Mouse (Mus musculus) heart, postnatal 36 days (tissue): Measurements from ENCODE around the gene Uhrf1bp1. TPM values are rescaled to one million over a fixed set of nuclear protein-coding genes. Genes with fewer than 3 reads are reported as not detected.

Experiments used
- DNase-seq, 2 experiments: peaks; one replicate each; pipeline ENCODE4 v3.0.0; 2021 to 2022
- intact Hi-C: fragments of 180-260 bp; cut with DNase I; formaldehyde crosslinking; loops from one replicate; pipeline ENCODE4 v1.15.1; 2025
- total RNA-seq, 2 experiments: library from RNA; stranded (reverse); gene quantifications; 2 replicates each; pipeline ENCODE4 v1.2.3; 2021

Gene Uhrf1bp1
- 10 to 100 TPM; 17.1 to 17.9 TPM for total RNA-seq

- intact Hi-C loops: no loop called here
- DNase-seq: peak; percentile 76 to 80
Observed at GRCm38 (mm10) chr17:27856265-27856797, at the start of gene Uhrf1bp1. Uhrf1bp1 (plus strand) TSS chr17:27856441.

DNA sequence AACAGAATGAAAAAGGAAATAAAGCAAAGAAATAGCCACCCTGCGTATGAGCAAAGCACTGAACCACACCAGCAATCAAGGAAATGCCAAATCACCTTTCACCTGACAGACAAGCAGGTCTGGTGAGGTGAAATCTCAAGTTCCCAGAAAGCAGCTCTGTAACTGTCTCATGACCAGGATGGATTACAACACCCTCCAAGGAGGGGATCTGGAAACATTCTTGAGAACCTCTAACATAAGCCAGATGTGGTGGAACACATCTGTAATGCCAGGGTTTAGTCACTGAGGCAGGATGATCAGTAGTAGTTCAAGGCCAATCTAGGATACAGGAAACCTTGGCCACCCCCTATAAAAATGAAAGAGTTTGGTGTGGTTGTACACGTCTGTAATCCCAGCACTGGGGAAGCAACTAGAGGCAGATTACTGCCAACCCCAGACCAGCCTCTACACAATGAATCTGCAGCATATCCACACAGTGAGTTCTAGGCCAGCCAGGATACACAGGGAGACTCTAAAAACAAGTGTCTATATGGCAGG lies 48.6 kb upstream of the Uhrf1bp1 start:
- intact Hi-C loops: no loop called here
- no peak for DNase-seq

DNA sequence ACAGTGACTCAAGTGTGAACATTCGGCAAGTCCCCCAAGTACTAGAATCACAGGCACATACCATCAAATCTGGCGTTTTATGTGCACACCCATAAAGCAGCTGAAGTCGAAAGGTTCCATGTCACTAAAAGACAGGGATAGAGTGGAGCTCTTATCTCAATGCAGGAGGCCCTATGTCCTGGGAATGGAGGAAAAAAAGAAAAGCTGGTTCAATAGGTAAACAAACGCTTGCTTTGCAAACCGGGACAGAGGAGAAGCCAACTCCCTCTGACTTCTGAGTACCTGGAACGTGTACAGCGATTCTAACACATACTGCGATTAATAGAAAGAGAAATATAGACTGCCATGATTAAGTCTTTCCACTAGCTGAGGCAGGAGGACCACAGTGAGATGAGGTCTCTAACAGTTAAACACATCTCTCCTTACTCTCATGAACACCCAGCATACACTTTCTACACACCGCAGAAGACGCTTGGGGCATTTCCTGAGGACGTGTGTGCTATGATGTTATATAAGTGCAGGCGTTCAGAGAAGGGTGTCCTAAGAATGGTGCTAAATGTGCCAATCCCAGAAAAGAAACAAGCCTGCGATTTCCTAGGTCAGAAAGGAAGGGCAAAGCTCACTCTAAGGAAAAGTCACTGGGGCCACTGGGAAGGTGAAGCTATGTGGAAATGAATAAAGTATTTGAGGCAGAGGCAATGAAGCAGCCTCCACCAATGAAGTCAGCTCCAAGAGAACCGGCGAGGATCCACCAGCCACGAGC lies 45.5 kb upstream of the Uhrf1bp1 start:
- DNase-seq: no peak
- intact Hi-C loops: no loop called here

DNA sequence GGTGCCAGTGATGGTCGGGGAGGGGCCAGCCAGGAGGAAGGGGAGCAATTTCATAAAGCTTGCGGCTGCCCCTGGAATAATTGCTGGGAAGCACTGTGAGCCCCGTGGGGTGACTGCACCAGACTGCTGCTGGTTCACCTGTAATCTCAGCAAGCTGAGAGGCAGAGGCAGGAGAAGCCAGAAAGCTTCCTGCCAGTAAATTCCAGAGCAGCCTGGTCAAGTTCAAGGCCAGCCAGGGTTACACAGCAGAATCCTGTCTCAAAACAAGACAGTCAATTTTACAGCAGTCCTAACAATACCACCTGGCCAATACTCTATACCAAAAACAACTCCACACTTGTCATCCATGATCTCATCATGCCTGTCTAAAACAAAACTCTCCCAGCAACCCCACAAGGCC lies 44.3 kb upstream of the Uhrf1bp1 start:
- intact Hi-C loops: no loop called here
- DNase-seq: no peak

GRCm38 (mm10) chr17:27814606-27815005 lies 41.6 kb upstream of the Uhrf1bp1 start:
- intact Hi-C loops: no loop called here
- DNase-seq: no peak

- intact Hi-C loops: no loop called here
- DNase-seq: no peak
Observed at GRCm38 (mm10) chr17:27819011-27819410, 37.2 kb upstream of the Uhrf1bp1 start.

DNA sequence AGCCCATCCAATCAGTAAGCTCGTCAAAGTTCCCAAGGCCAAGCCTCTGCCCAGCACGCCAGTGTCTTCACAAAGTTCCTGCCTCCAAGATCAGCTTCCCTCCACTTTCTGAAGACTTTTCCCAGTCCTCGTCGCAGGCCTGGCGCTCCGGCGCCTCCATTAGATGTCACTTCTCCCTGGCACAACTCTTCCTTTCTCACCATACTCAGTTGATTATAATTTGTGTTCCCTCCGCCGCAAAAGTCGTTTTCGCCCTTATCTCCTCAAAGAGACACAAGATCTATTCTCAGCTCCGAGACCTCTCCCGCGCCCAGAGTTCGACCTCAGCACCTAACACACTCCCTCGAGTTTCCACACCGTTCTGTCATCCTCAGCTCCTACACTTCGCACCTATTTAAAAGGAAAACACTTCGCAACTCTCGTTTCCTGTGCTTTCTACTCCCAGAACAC lies 36.7 kb upstream of the Uhrf1bp1 start:
- intact Hi-C loops: no loop called here
- DNase-seq: peak in 1 of 2 experiments; percentile 24

DNA sequence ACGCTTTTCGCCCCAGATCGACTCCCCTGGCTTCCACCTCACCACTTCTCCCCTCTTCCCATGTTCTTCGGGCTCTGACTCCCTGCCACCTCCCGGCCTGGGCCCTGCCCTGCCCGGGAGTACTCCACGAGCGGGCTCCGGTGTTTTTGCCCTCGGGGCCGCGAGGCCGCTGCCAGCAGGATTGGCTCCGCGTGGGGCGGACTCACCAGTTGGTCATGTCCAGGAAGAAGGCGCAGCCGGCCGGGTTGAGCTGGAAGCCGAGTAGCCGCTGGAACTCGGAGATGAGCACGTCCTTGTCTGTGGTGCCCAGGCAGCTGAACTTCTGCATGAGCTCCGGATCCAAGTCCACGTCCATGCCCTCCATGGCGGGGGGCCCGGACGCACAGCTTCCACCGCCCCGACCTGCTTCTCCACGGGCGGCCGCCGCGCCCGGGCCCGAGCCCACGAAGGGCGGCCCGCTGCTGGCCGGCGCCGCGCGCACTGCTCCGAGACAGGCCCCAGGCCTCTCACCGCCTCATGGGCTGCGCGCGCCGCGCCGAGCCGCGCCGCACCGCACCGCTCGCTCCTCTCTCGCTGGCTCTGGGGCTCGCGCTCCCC lies 36.2 kb upstream of the Uhrf1bp1 start:
- intact Hi-C loops: loop anchor here (1.0 kb wide), 1 partner anchor 19 kb away; no protein-coding TSS in a partner anchor
- peak; percentile 53 to 72 for DNase-seq

DNA sequence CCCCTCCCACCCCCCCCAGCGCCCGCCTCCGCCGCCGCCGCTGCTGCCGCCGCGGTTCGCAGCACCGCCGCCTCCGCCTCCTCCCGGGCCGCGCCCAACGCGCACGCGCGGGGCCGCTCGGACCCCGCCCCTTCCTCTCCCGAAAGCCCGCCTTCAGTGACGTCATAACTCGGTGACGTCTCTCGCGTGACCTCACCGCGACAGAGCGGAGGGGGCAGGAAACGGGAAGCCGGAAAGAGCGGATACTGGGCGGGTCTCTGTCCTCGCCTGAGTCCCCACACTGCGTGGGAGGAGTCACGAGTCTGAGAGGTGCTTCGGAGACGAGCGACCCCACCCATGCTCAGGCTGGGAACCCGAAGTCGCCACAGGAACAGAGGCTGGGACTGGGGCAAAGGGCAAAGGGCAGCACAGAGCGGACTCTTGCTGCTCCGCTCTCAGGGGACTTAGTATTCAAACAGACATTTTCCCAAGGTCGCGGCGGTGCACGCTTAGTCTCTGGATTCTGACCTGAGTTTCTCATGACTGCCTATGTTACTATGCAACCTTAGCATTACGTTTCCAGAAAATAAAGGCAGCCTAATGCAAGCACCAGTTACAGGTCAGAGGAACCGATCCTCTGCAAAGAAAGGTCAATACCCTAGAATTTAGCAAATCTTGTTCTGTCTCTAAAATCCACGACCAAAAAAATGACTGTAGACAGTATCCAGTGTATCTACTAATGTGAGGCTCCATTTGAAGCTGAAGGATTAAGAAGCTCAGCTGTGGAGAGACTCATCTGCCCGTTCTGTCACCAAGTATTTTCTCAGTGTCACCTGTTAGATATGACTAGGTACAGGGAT lies 35.5 kb upstream of the Uhrf1bp1 start, which contains the start of gene D17Wsu92e:
D17Wsu92e (minus strand) TSS at position 81 of the 839 bp plus-strand sequence.
- DNase-seq: peak; percentile 99
- intact Hi-C loops: loop anchor here (1.0 kb wide), 1 partner anchor 19 kb away; no protein-coding TSS in a partner anchor

- intact Hi-C loops: no loop called here
- no peak for DNase-seq
Observed at GRCm38 (mm10) chr17:27821407-27822338, 34.6 kb upstream of the Uhrf1bp1 start.

- DNase-seq: no peak
- intact Hi-C loops: no loop called here
Observed at GRCm38 (mm10) chr17:27823142-27823905, 32.9 kb upstream of the Uhrf1bp1 start.

DNA sequence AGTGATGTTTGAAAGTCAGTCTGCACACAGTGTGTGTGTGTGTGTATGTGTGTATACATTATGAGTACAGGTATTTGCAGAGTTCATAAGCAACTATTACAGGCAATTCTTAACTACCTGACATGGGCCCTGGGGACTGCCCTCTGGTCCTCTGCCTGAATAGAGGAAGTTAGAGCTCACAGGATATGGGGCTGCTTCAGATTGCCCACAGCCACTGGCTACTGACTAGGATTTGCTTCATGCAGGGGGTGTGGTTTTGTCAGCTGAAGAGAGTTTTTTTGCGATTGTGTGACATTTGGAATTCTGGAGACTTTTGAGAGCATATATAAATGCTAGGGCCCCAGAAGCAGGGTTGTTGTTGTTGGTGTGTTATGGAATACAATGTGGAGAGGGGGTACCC lies 31.3 kb upstream of the Uhrf1bp1 start:
- no peak for DNase-seq
- intact Hi-C loops: no loop called here

- intact Hi-C loops: no loop called here
- no peak for DNase-seq
Observed at GRCm38 (mm10) chr17:27825539-27825938, 30.7 kb upstream of the Uhrf1bp1 start.

DNA sequence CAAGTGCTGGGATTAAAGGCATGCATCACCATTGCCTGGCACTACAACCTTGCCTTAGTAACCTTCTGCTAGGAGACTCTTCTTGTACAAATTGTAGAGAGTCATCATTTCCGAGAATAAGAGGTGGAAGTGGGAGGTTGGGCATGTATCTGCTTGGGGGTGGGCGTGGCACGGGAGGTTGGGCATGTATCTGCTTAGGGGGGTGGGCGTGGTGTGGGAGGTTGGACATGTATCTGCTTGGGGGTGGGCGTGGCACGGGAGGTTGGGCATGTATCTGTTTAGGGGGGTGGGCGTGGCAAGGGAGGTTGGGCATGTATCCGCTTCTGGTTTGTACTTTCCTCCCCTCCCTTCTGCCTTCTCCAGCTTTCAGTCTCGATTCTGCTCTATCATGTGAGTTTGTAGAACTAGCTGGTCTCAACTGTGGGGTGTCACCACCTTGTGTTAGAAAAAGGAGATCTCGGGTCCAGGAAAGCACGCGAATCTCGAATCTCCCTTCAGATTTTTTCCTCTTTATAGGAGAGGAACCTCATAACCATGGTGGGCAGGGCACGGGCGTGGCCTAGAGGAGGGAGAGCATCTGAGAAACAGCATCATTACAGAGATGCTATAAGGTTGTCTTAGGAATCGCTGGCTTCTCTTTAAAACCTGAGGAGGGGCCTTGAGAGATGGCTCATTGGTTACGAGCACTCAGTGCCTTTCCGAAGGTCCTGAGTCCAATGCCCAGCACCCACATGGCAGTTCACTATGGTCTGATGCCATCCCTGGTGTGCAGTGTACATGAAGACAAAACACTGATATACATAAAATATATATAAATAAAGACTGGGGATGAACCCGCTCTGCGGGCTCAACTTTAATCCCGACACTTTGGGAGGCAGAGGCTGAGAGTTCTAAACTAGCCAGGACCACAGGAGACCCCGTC lies 30.0 kb upstream of the Uhrf1bp1 start:
- intact Hi-C loops: no loop called here
- DNase-seq: peak; percentile 54 to 55

- peak; percentile 45 to 55 for DNase-seq
Observed at GRCm38 (mm10) chr17:27826908-27827383, 29.3 kb upstream of the Uhrf1bp1 start.

GRCm38 (mm10) chr17:27827511-27827910 lies 28.7 kb upstream of the Uhrf1bp1 start:
- intact Hi-C loops: no loop called here

More at GRCm38 (mm10) chr17:27826908-27827383, 29.3 kb upstream of the Uhrf1bp1 start:
- intact Hi-C loops: no loop called here

DNA sequence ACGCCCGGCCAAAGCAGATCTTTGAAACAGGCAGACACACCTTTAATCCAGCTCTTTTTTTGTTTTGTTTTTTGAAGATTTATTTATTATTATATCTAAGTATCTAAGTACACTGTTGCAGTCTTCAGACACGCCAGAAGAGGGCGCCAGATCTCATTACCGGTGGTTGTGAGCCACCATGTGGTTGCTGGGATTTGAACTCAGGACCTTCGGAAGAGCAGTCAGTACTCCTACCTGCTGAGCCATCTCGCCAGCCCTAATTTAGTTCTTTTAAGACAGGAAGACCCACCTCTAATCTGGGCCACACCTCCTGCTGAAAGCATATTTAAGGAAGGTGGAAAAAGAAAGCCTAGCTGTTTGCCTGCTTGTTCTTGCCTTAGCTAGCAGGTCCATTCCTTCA lies 25.8 kb upstream of the Uhrf1bp1 start:
- intact Hi-C loops: no loop called here

More at GRCm38 (mm10) chr17:27827511-27827910, 28.7 kb upstream of the Uhrf1bp1 start:
- DNase-seq: no peak

More for the DNA sequence above, 25.8 kb upstream of the Uhrf1bp1 start:
- no peak for DNase-seq
